Mouse (Mus musculus) hindbrain, postnatal 0 days (tissue): ENCODE measurements at regions not wholly inside any gene's neighbourhood (a gene's known extent, or its start where the extent isn't known, plus 50 kb on each side); places are given as distances from the start of the nearest gene placed in this dataset.
"Not testable (repeated sequence)": the region's sequence is repeated elsewhere in the genome, so short reads cannot be mapped to it uniquely, and the experiment has no call there.

Experiments used
- ATAC-seq: fragments of 200-750 bp; cut with Nextera tagmentation; 2 replicates; pipeline ENCODE4 v1.8.0; 2017; ENCODE audit warnings: mild to moderate bottlenecking, moderate TSS enrichment, moderate library complexity
- DNase-seq: peaks from one replicate; pipeline ENCODE4 v3.0.0-alpha.2; 2015; ENCODE audit warnings: low spot score
- H3K27ac ChIP-seq: fragments of 300-500 bp; sonication (generic); 2 replicates; pipeline ENCODE4 v1.5.1; 2014; ENCODE audit warnings: mild to moderate bottlenecking
- H3K27me3 ChIP-seq: fragments of 300-500 bp; sonication (generic); 2 replicates; pipeline ENCODE4 v1.6.1; 2014; ENCODE audit warnings: low read length, mixed read lengths; ENCODE audit not compliant: insufficient read depth
- H3K36me3 ChIP-seq: fragments of 300-500 bp; sonication (generic); 2 replicates; pipeline ENCODE4 v1.6.1; 2014; ENCODE audit warnings: low read length, mixed read lengths; ENCODE audit not compliant: insufficient read depth
- H3K4me1 ChIP-seq: fragments of 300-500 bp; sonication (generic); 2 replicates; pipeline ENCODE4 v1.6.1; 2014; ENCODE audit warnings: antibody characterized with exemption, low read length, mixed read lengths; ENCODE audit not compliant: insufficient read depth
- H3K4me2 ChIP-seq: fragments of 300-500 bp; sonication (generic); 2 replicates; pipeline ENCODE4 v1.6.1; 2014; ENCODE audit warnings: low read depth, mild to moderate bottlenecking, low read length, moderate library complexity, mixed read lengths
- H3K4me3 ChIP-seq: fragments of 300-500 bp; sonication (generic); 2 replicates; pipeline ENCODE4 v1.5.1; 2014; ENCODE audit warnings: low read length
- H3K9ac ChIP-seq: fragments of 300-500 bp; sonication (generic); replicated peaks from 2 replicates; pipeline ENCODE4 v1.6.1; 2014; ENCODE audit warnings: mild to moderate bottlenecking, low read length, moderate library complexity, mixed read lengths
- H3K9me3 ChIP-seq: fragments of 300-500 bp; sonication (generic); 2 replicates; pipeline ENCODE4 v1.6.1; 2016; ENCODE audit warnings: low read length, mixed read lengths
- CTCF ChIP-seq: IDR thresholded peaks from 2 replicates; pipeline ENCODE4 v1.5.1; 2016; ENCODE audit warnings: antibody characterized with exemption, control low read depth, low read depth
- WGBS: fragments of 180-500 bp; shearing (Covaris S2); extraction: QIAGEN DNeasy Blood & Tissue Kit; methylation state at CpG from one replicate; pipeline ENCODE4 v1.1.7; 2014; 5-methylcytosine and 5-hydroxymethylcytosine counted together

DNA sequence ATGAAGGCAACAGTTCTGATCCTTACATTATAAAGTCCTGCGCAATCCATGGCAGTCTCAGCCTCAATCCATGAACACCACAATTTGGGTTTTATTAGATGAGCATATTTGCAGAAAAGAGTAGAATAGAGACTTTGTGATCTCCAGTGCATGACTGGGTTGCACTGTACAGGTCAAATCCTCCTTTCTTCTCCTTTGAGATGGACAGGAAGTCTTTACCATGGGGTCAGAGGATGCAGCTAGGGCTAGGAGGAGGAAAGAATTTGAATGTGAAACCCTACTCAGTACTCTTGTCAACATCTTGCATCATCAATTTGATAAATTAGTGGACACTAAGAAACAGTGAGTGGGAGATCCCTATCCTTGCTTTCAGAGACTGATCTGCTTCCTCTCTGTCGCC, 965.3 kb upstream of the Robo1 start:
- DNase-seq = no peak
- no peak for ATAC-seq
- WGBS = 93% methylated on average over 2 of the region's 2 CpGs

DNA sequence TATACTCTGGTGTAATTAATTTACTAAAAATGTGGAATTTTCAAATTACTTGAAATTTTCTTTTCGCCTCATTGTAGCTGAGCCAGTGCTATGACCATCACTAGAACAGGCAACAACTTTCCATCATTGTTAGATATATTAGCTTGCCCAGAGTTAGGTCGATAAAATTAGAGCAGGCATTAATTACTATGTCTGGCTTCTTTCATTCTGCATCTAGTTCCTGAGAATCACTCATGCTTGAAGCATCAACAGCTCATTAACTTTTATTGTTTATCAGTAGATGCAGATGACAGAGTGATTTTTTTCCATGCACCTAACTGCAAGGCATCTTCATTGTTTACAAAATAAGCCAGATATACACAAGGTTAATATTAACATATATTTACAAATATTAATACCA, 963.5 kb upstream of the Robo1 start:
- DNase-seq = no peak
- Histone ChIP-seq H3K27me3 (no peaks in the 10 kb centered on the region), H3K9me3 (no peaks in the 10 kb centered on the region), H3K9ac (no peak overlapping the region), H3K4me1 (no peaks in the 10 kb centered on the region), H3K27ac (no peak overlapping the region), H3K36me3 (no peaks in the 10 kb centered on the region), H3K4me2 (no peak overlapping the region), H3K4me3 (no peak overlapping the region)
- ATAC-seq = no peak
- WGBS = 81% methylated on average over 2 of the region's 2 CpGs
- TF ChIP-seq CTCF = no peak

More for the DNA sequence above, 965.3 kb upstream of the Robo1 start:
- no peak overlapping the region for H3K4me3 ChIP-seq
- no peaks in the 10 kb centered on the region for H3K36me3 ChIP-seq
- no peak for TF ChIP-seq CTCF
- no peak overlapping the region for H3K9ac ChIP-seq
- H3K4me1 ChIP-seq = no peaks in the 10 kb centered on the region
- no peak overlapping the region for H3K27ac ChIP-seq
- H3K27me3 ChIP-seq = no peaks in the 10 kb centered on the region
- H3K9me3 ChIP-seq = no peaks in the 10 kb centered on the region
- H3K4me2 ChIP-seq = no peak overlapping the region

DNA sequence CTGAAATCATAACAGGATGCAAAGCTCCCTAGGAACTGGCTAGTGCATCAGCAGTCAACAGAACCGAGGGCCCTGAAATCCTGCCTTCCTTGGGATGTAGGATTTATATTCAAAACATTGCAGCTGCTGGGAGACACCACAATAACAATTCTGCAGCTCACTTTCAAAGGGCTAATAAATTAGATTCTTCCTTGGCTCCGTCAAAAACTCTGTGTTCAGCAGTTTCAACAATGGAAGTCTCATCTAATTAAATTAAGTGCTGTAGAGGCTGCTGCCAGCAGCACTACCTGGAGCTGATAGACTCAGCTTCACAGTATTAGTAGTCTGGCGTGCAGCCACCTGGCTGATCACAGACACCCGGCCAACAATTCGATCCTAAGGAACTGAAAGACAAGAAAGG, 916.2 kb upstream of the Robo1 start:
- H3K4me3 ChIP-seq = no peak overlapping the region
- H3K4me1 ChIP-seq = no peaks in the 10 kb centered on the region
- H3K27me3 ChIP-seq = no peaks in the 10 kb centered on the region
- ATAC-seq (no peak), DNase-seq (peak; percentile 58)
- H3K9ac ChIP-seq = no peak overlapping the region
- no peaks in the 10 kb centered on the region for H3K9me3 ChIP-seq
- no peak overlapping the region for H3K27ac ChIP-seq
- TF ChIP-seq CTCF = no peak
- 15% methylated on average over 5 of the region's 5 CpGs for WGBS
- H3K36me3 ChIP-seq = no peaks in the 10 kb centered on the region
- peak overlapping the region; percentile 21; the same call in 1 of the 2 replicates for H3K4me2 ChIP-seq

DNA sequence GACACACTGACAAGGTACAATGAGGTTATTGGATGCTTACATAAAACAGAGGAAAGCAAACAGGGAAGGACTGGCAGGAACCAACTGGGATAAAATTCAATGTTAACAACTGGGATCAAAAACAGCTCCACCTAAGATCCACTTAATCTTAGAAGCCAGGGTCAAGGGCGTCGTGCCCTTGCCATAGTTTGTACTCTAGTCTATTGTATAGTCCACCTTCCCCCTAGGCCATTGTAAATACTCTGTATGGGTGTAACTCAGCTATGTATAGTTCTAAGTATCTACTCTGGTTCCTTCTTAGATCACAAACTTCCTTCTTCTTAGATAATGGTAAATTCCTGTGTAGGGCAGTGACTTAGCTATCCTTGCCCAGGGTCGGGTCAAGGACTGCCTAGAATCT, 873.3 kb upstream of the Robo1 start:
- not testable (repeated sequence) for H3K4me1 ChIP-seq

More for the DNA sequence above, 873.3 kb upstream of the Robo1 start:
- ATAC-seq, H3K9ac ChIP-seq, H3K27ac ChIP-seq, H3K9me3 ChIP-seq, H3K36me3 ChIP-seq, DNase-seq, H3K4me3 ChIP-seq, H3K27me3 ChIP-seq, H3K4me2 ChIP-seq: not testable (repeated sequence)
- 91% methylated on average over 3 of the region's 3 CpGs for WGBS
